Mouse (Mus musculus) midbrain, postnatal 0 days (tissue): Measurements from ENCODE around the gene Tpk1. TPM values are rescaled to one million over a fixed set of nuclear protein-coding genes. Genes with fewer than 3 reads are reported as not detected.

Experiments used
- ATAC-seq: fragments of 200-750 bp; cut with Nextera tagmentation; 2 replicates; pipeline ENCODE4 v1.8.0; 2017; ENCODE audit warnings: moderate number of reproducible peaks, mild to moderate bottlenecking, moderate TSS enrichment, moderate library complexity; ENCODE audit not compliant: low FRiP score
- DNase-seq: peaks from one replicate; pipeline ENCODE4 v3.0.0-alpha.2; 2015; ENCODE audit warnings: low spot score
- H3K27ac ChIP-seq: fragments of 300-500 bp; sonication (generic); 2 replicates; pipeline ENCODE4 v1.5.1; 2014; ENCODE audit warnings: low read depth, mild to moderate bottlenecking, low read length, mixed read lengths
- H3K27me3 ChIP-seq: fragments of 300-500 bp; sonication (generic); 2 replicates; pipeline ENCODE4 v1.6.1; 2014; ENCODE audit warnings: low read length, control low read depth, mixed read lengths; ENCODE audit not compliant: insufficient read depth
- H3K36me3 ChIP-seq: fragments of 300-500 bp; sonication (generic); 2 replicates; pipeline ENCODE4 v1.6.1; 2014; ENCODE audit warnings: low read length, control low read depth, mixed read lengths; ENCODE audit not compliant: insufficient read depth
- H3K4me1 ChIP-seq: fragments of 300-500 bp; sonication (generic); 2 replicates; pipeline ENCODE4 v1.6.1; 2014; ENCODE audit warnings: mild to moderate bottlenecking, control low read depth, antibody characterized with exemption, low read length, mixed read lengths; ENCODE audit not compliant: insufficient read depth
- H3K4me2 ChIP-seq: fragments of 300-500 bp; sonication (generic); 2 replicates; pipeline ENCODE4 v1.6.1; 2014; ENCODE audit warnings: low read depth, mild to moderate bottlenecking, low read length, mixed read lengths; ENCODE audit not compliant: poor library complexity, severe bottlenecking
- H3K4me3 ChIP-seq: fragments of 300-500 bp; sonication (generic); 2 replicates; pipeline ENCODE4 v1.5.1; 2014; ENCODE audit warnings: low read depth, mild to moderate bottlenecking, low read length, moderate library complexity
- H3K9ac ChIP-seq: fragments of 300-500 bp; sonication (generic); replicated peaks from 2 replicates; pipeline ENCODE4 v1.6.1; 2014; ENCODE audit warnings: mild to moderate bottlenecking, low read length, moderate library complexity, mixed read lengths; ENCODE audit not compliant: poor library complexity, severe bottlenecking
- H3K9me3 ChIP-seq: fragments of 300-500 bp; sonication (generic); 2 replicates; pipeline ENCODE4 v1.6.1; 2016; ENCODE audit warnings: low read length, control low read depth
- CTCF ChIP-seq: IDR thresholded peaks from 2 replicates; pipeline ENCODE4 v1.5.1; 2016; ENCODE audit warnings: antibody characterized with exemption, mild to moderate bottlenecking
- WGBS: fragments of 180-500 bp; shearing (Covaris S2); extraction: QIAGEN DNeasy Blood & Tissue Kit; methylation state at CpG from one replicate; pipeline ENCODE4 v1.1.7; 2014; 5-methylcytosine and 5-hydroxymethylcytosine counted together
- polyA plus RNA-seq: library from polyadenylated mRNA; unstranded; fragments of >200 nt; fragmentation: Nextera tagmentation; extraction: Ambion mirVana; gene quantifications from 2 replicates; pipeline ENCODE4 v1.2.1, GENCODE M21; 2015
- total RNA-seq: library from RNA; depleted of rRNA; stranded (reverse); fragments of >200 nt; gene quantifications from 2 replicates; pipeline ENCODE4 v1.2.3, GENCODE M21; 2014

Gene Tpk1
- total and polyA plus RNA-seq, 2 experiments from 2014 or later = 4.4 to 6.0 TPM

DNA sequence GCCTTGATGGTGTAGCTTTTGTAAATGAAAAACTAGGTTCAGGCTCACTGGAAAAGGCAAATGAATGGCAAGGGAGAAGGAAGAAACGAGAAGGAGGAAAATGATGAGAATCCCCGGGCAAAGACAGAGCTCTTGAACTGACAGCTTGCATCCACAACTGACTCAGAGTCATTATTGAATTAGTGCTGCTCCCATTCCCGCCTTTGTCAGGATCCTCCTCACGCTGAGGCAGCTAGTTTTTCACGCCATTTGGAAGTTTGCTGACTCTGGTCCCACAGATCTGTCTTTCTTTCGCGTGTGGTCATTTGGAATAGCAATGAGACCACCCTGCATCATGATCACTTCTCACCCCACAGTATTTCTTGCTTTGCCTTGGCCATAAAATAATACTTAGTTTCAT lies 187.3 kb downstream of the Tpk1 start:
- no peaks in the 10 kb centered on the region for H3K9me3 ChIP-seq
- no peak overlapping the region for H3K9ac ChIP-seq
- no peaks in the 10 kb centered on the region for H3K4me1 ChIP-seq
- no peak overlapping the region for H3K27ac ChIP-seq
- no peaks in the 10 kb centered on the region for H3K36me3 ChIP-seq
- no peak overlapping the region for H3K4me3 ChIP-seq
- H3K27me3 ChIP-seq = no peaks in the 10 kb centered on the region
- peak; percentile 32 for DNase-seq
- 49% methylated on average over 7 of the region's 7 CpGs for WGBS
- ATAC-seq = no peak
- no peak overlapping the region for H3K4me2 ChIP-seq
- TF ChIP-seq CTCF = no peak

DNA sequence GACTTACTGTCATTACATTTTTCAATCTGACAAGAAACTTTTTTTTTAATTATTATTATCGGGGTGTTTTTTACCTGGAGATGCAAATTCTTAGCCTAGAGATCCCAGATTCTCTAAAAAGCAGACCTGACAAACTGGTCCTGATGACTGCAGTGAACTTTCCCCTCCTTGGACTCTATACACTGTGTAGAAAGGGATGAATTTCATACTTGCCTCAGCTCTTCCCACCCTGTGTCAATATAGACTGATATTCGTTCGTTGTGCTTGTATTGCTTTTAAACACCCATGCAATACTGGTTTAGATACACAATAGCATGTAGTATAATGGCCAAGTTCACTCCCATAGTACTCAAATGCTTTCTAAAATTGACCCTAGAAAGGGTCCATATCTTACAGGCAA lies 189.7 kb downstream of the Tpk1 start:
- Histone ChIP-seq H3K4me1 (no peaks in the 10 kb centered on the region), H3K27me3 (no peaks in the 10 kb centered on the region), H3K4me2 (no peak overlapping the region), H3K36me3 (no peaks in the 10 kb centered on the region), H3K9me3 (no peaks in the 10 kb centered on the region), H3K4me3 (no peak overlapping the region), H3K27ac (no peak overlapping the region), H3K9ac (no peak overlapping the region)
- ATAC-seq (no peak), DNase-seq (no peak)
- WGBS = 90% methylated on average over 3 of the region's 3 CpGs
- TF ChIP-seq CTCF = no peak

DNA sequence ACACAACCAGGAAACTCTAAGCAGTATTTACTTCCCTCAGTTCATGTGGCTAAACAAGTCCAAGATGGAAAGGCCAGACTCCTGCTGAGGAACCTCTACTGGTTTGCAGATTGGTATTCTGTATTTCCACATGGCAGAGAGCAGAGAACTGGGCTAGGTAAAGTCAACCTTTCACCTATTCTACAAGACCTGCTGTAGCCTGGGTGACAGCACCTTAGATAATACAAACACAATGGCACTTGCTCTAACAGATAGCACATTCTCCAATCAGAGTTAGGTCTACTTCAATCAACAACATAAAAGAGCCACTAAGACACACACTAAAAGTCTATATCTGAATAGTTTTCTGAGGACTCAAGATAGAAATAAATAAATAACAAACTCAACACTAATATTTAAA lies 190.2 kb downstream of the Tpk1 start:
- H3K9ac ChIP-seq = no peak overlapping the region
- H3K4me1 ChIP-seq = no peaks in the 10 kb centered on the region
- no peak for TF ChIP-seq CTCF

DNA sequence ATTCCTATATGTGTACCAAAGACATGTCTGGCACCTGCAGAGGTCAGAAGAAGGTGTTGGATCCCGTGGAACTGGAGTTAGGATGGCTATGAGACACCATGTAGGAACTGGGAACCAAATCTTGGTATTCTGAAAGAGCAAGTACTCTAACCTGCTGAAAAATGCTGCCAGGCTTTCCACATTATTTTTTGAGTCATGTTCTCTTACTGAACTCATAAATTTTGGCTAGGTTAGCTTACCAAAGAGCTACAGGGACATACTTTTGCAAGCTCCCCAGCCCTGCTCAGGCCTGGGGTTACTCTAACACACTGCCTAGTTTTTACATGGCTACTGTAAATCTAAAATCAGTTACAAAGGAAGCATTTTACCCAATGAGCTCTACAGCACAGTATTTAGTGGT lies 194.5 kb downstream of the Tpk1 start:
- H3K36me3 ChIP-seq = no peaks in the 10 kb centered on the region
- no peaks in the 10 kb centered on the region for H3K9me3 ChIP-seq
- DNase-seq (no peak), ATAC-seq (no peak)
- no peaks in the 10 kb centered on the region for H3K4me1 ChIP-seq
- 93% methylated on average over 1 of the region's 1 CpGs for WGBS
- TF ChIP-seq CTCF = no peak
- no peak overlapping the region for H3K9ac ChIP-seq
- H3K27me3 ChIP-seq = no peaks in the 10 kb centered on the region
- no peak overlapping the region for H3K27ac ChIP-seq
- H3K4me3 ChIP-seq = no peak overlapping the region
- no peak overlapping the region for H3K4me2 ChIP-seq

More for the DNA sequence above, 190.2 kb downstream of the Tpk1 start:
- Histone ChIP-seq H3K27ac (no peak overlapping the region), H3K4me2 (no peak overlapping the region), H3K27me3 (no peaks in the 10 kb centered on the region), H3K4me3 (no peak overlapping the region), H3K36me3 (no peaks in the 10 kb centered on the region), H3K9me3 (no peaks in the 10 kb centered on the region)
- DNase-seq (no peak), ATAC-seq (no peak)

DNA sequence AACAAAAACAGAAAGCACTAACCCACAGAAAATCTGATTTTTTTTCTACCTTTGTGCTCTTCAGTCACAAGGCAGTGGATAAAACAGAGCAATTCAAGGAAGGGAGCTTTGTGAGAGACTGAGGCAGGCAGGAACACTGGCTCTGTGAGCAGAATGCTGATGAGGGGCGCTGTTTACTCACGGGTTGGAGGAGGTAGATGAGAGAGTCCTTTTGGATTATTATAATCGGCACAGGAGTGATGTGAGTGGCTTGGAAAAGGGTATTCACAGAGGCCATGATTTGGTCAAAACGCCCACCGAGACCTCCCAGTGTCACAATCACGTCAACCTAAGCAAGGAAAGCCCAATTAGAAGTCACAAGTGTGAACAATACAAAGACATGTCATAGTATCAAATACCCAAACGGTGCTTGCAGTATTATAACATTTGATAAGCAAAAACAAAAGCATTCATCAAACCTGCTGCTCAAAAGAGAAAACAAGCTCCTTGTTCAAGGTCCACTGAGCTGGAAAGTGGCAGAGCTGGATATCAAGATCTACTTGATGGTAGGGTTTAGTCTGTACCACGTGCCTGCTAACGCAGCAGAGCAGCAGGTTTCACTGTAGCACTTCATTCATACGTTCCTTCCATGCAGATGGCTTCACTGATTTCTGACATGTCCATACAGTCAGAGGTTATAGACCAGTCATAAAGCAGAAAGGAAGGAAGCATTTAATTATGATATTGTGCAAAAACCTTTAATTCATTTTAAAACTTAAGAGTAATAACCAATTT lies 197.1 kb downstream of the Tpk1 start:
- H3K4me3 ChIP-seq = no peak overlapping the region
- TF ChIP-seq CTCF = no peak
- no peaks in the 10 kb centered on the region for H3K9me3 ChIP-seq
- ATAC-seq (no peak), DNase-seq (no peak)
- no peaks in the 10 kb centered on the region for H3K36me3 ChIP-seq
- H3K27ac ChIP-seq = no peak overlapping the region
- H3K4me1 ChIP-seq = no peaks in the 10 kb centered on the region
- no peak overlapping the region for H3K9ac ChIP-seq
- H3K27me3 ChIP-seq = no peaks in the 10 kb centered on the region
- H3K4me2 ChIP-seq = no peak overlapping the region
- WGBS = 60% methylated on average over 10 of the region's 10 CpGs

DNA sequence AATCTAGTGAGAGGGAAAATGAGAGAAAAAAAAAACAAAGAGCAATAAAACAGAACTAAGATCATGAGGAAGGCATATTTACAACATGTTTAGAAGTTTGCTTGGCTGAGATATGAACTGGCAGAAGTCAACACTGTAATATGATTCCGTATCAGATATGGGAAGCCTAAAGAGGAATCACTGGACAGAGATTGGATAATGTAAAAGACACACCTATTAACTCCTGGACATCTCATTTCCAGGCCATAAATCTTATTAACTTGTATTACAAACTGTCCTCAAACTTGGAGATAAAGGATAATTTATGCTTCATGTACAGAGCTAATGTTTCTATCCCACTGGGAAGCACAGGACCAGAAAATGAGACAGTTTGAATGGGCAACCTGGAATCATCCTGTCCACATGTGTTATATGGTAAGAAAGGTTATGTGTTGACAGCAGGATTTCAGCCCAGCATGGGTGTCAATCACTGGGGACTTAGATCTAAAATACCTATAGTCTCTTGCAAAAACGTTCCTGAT lies 203.2 kb downstream of the Tpk1 start:
- no peak overlapping the region for H3K4me3 ChIP-seq
- no peak for ATAC-seq
- H3K27ac ChIP-seq = no peak overlapping the region
- DNase-seq = no peak
- no peaks in the 10 kb centered on the region for H3K36me3 ChIP-seq
- no peaks in the 10 kb centered on the region for H3K27me3 ChIP-seq
- no peak for TF ChIP-seq CTCF
- 59% methylated on average over 2 of the region's 2 CpGs for WGBS
- H3K4me2 ChIP-seq = no peak overlapping the region
- no peak overlapping the region for H3K9ac ChIP-seq
- H3K4me1 ChIP-seq = no peaks in the 10 kb centered on the region
- no peaks in the 10 kb centered on the region for H3K9me3 ChIP-seq
